Mouse (Mus musculus): ENCODE measurements around the gene Ccdc24.
A peak's percentile ranks its signal among the peaks of the same experiment; 100 is the strongest.

Ccdc24 gene

GRCm38 (mm10) chr4:117891738-117892161 is 19.4 kb upstream of the Ccdc24 start, which contains the start of gene Dph2:
TSS of gene Dph2 (minus strand) at chr4:117892032.
- DNase-seq (ENCODE audit: low spot score in 2 of 2): peak; percentile 84 to 87

- no peak for DNase-seq (ENCODE audit: low spot score in 2 of 2)
Observed at GRCm38 (mm10) chr4:117890750-117891149, 18.4 kb upstream of the Ccdc24 start.

GRCm38 (mm10) chr4:117890031-117890430 is 17.7 kb upstream of the Ccdc24 start:
- no peak for DNase-seq (ENCODE audit: low spot score in 2 of 2)

- DNase-seq (ENCODE audit: low spot score in 2 of 2): no peak
Observed at GRCm38 (mm10) chr4:117889471-117889870, 17.1 kb upstream of the Ccdc24 start.

GRCm38 (mm10) chr4:117887920-117888319 is 15.6 kb upstream of the Ccdc24 start:
- no peak for DNase-seq (ENCODE audit: low spot score in 2 of 2)

GRCm38 (mm10) chr4:117887133-117887532 is 14.8 kb upstream of the Ccdc24 start, which contains the start of gene Atp6v0b:
TSS of gene Atp6v0b (minus strand) at chr4:117887333.
- peak; percentile 92 to 93 for DNase-seq (ENCODE audit: low spot score in 2 of 2)

- peak; percentile 20 to 38 for DNase-seq (ENCODE audit: low spot score in 2 of 2)
Observed at GRCm38 (mm10) chr4:117886644-117887043, 14.3 kb upstream of the Ccdc24 start.

- DNase-seq (ENCODE audit: low spot score in 2 of 2): no peak
Observed at GRCm38 (mm10) chr4:117885994-117886393, 13.6 kb upstream of the Ccdc24 start.

GRCm38 (mm10) chr4:117885093-117885492 is 12.7 kb upstream of the Ccdc24 start:
- DNase-seq (ENCODE audit: low spot score in 2 of 2): no peak

- no peak for DNase-seq (ENCODE audit: low spot score in 2 of 2)
Observed at GRCm38 (mm10) chr4:117884146-117884545, 11.8 kb upstream of the Ccdc24 start.

GRCm38 (mm10) chr4:117882701-117883691 is 10.6 kb upstream of the Ccdc24 start, which contains the start of gene B4galt2:
TSS of gene B4galt2 (minus strand) at chr4:117883487.
- no peak for DNase-seq (ENCODE audit: low spot score in 2 of 2)

- no peak for DNase-seq (ENCODE audit: low spot score in 2 of 2)
Observed at GRCm38 (mm10) chr4:117878703-117879102, 6.3 kb upstream of the Ccdc24 start.

GRCm38 (mm10) chr4:117878301-117878700 is 5.9 kb upstream of the Ccdc24 start:
- DNase-seq (ENCODE audit: low spot score in 2 of 2): peak; percentile 32 to 41

GRCm38 (mm10) chr4:117873615-117874014 is 1.3 kb upstream of the Ccdc24 start:
- DNase-seq (ENCODE audit: low spot score in 2 of 2): no peak

GRCm38 (mm10) chr4:117871787-117872186 is 570 bp downstream of the Ccdc24 start:
- DNase-seq (ENCODE audit: low spot score in 2 of 2): no peak

GRCm38 (mm10) chr4:117870437-117870836 is 1.9 kb downstream of the Ccdc24 start:
- DNase-seq (ENCODE audit: low spot score in 2 of 2): no peak

GRCm38 (mm10) chr4:117869317-117869716 is 3.0 kb downstream of the Ccdc24 start:
- no peak for DNase-seq (ENCODE audit: low spot score in 2 of 2)

GRCm38 (mm10) chr4:117867823-117868222 is 4.5 kb downstream of the Ccdc24 start:
- peak; percentile 15 to 45 for DNase-seq (ENCODE audit: low spot score in 2 of 2)

GRCm38 (mm10) chr4:117867000-117867399 is 5.4 kb downstream of the Ccdc24 start:
- no peak for DNase-seq (ENCODE audit: low spot score in 2 of 2)

GRCm38 (mm10) chr4:117866083-117866482 is 6.3 kb downstream of the Ccdc24 start:
- DNase-seq (ENCODE audit: low spot score in 2 of 2): peak; percentile 42 to 55

- peak in 1 of 2 experiments; percentile 21 for DNase-seq (ENCODE audit: low spot score in 2 of 2)
Observed at GRCm38 (mm10) chr4:117862823-117863222, 9.5 kb downstream of the Ccdc24 start.

GRCm38 (mm10) chr4:117860570-117860969 is 11.8 kb downstream of the Ccdc24 start:
- DNase-seq (ENCODE audit: low spot score in 2 of 2): no peak

- DNase-seq (ENCODE audit: low spot score in 2 of 2): peak; percentile 32 to 43
Observed at GRCm38 (mm10) chr4:117858794-117859193, 13.6 kb downstream of the Ccdc24 start.
